Mouse (Mus musculus) neural tube, embryonic 15.5 days (tissue): ENCODE data around the gene Mybphl. TPM values are rescaled to one million over a fixed set of nuclear protein-coding genes. Genes with fewer than 3 reads are reported as not detected.

Experiments used
- ATAC-seq: fragments of 200-750 bp; cut with Nextera tagmentation; 2 replicates; pipeline ENCODE4 v1.8.0; 2017; ENCODE audit warnings: mild to moderate bottlenecking, moderate TSS enrichment, moderate library complexity; ENCODE audit not compliant: low FRiP score
- H3K27ac ChIP-seq: fragments of 300-500 bp; sonication (generic); replicated peaks from 2 replicates; pipeline ENCODE4 v1.5.1; 2015; ENCODE audit warnings: mild to moderate bottlenecking, inconsistent platforms
- H3K27me3 ChIP-seq: fragments of 300-500 bp; sonication (generic); replicated peaks from 2 replicates; pipeline ENCODE4 v1.6.1; 2015; ENCODE audit warnings: inconsistent platforms
- H3K36me3 ChIP-seq: fragments of 300-500 bp; sonication (generic); 2 replicates; pipeline ENCODE4 v1.6.1; 2015; ENCODE audit warnings: inconsistent platforms
- H3K4me1 ChIP-seq: fragments of 300-500 bp; sonication (generic); 2 replicates; pipeline ENCODE4 v1.6.1; 2015; ENCODE audit warnings: inconsistent platforms
- H3K4me2 ChIP-seq: fragments of 300-500 bp; sonication (generic); 2 replicates; pipeline ENCODE4 v1.6.1; 2015; ENCODE audit warnings: inconsistent platforms, mild to moderate bottlenecking, moderate library complexity
- H3K4me3 ChIP-seq: fragments of 300-500 bp; sonication (generic); replicated peaks from 2 replicates; pipeline ENCODE4 v1.5.1; 2015; ENCODE audit warnings: mild to moderate bottlenecking, inconsistent platforms
- H3K9ac ChIP-seq: fragments of 300-500 bp; sonication (generic); replicated peaks from 2 replicates; pipeline ENCODE4 v1.6.1; 2015; ENCODE audit warnings: mild to moderate bottlenecking, inconsistent platforms
- H3K9me3 ChIP-seq: fragments of 300-500 bp; sonication (generic); replicated peaks from 2 replicates; pipeline ENCODE4 v1.6.1; 2016; ENCODE audit warnings: inconsistent platforms
- WGBS: fragments of 180-500 bp; shearing (Covaris S2); methylation state at CpG from one replicate; pipeline ENCODE4 v1.1.7; 2015; ENCODE audit warnings: mixed read lengths; 5-methylcytosine and 5-hydroxymethylcytosine counted together
- polyA plus RNA-seq: library from polyadenylated mRNA; unstranded; fragments of >200 nt; fragmentation: Nextera tagmentation; extraction: Ambion mirVana; gene quantifications from 2 replicates; pipeline ENCODE4 v1.2.1, GENCODE M21; 2015

The Mybphl gene
- 0.15 and 0.19 TPM in 2 replicates for polyA plus RNA-seq

- Histone ChIP-seq H3K4me2 (no peak within 1 kb of the TSS), H3K4me3 (no peak within 1 kb of the TSS), H3K27ac (no peak within 1 kb of the TSS), H3K27me3 (no peaks in the 10 kb centered on the region), H3K4me1 (0 out of 2 replicates have a peak, but pooled peaks cover 7% of the 10 kb centered on the region), H3K9ac (no peak within 1 kb of the TSS), H3K9me3 (no peaks in the 10 kb centered on the region), H3K36me3 (peaks cover 4% of the 10 kb centered on the region; the same call in 1 of the 2 replicates)
- 72% methylated on average over 9 of the region's 9 CpGs for WGBS
- no peak for ATAC-seq
Observed at GRCm38 (mm10) chr3:108364270-108364995, at the start of gene Mybphl. Mybphl (plus strand) TSS chr3:108364911.

GRCm38 (mm10) chr3:108318517-108318916, 46.2 kb upstream of the Mybphl start:
- H3K4me1 ChIP-seq: peaks cover 10% of the 10 kb centered on the region; the same call in 1 of the 2 replicates
- H3K4me3 ChIP-seq: no peak overlapping the region
- H3K27me3 ChIP-seq: no peaks in the 10 kb centered on the region
- no peaks in the 10 kb centered on the region for H3K36me3 ChIP-seq
- no peak overlapping the region for H3K27ac ChIP-seq
- H3K9me3 ChIP-seq: no peaks in the 10 kb centered on the region
- H3K9ac ChIP-seq: no peak overlapping the region
- no peak overlapping the region for H3K4me2 ChIP-seq
- 80% methylated on average over 2 of the region's 2 CpGs for WGBS
- ATAC-seq: no peak

GRCm38 (mm10) chr3:108321671-108322070, 43.0 kb upstream of the Mybphl start:
- H3K4me2 ChIP-seq: no peak overlapping the region
- H3K9ac ChIP-seq: no peak overlapping the region
- no peak overlapping the region for H3K4me3 ChIP-seq
- H3K27ac ChIP-seq: no peak overlapping the region
- H3K9me3 ChIP-seq: no peaks in the 10 kb centered on the region
- H3K27me3 ChIP-seq: no peaks in the 10 kb centered on the region
- 59% methylated on average over 4 of the region's 4 CpGs for WGBS
- ATAC-seq: no peak; the same call in 1 of the 2 replicates
- H3K36me3 ChIP-seq: peaks cover 13% of the 10 kb centered on the region
- peaks cover 5% of the 10 kb centered on the region; the same call in 1 of the 2 replicates for H3K4me1 ChIP-seq

- no peak overlapping the region for H3K4me2 ChIP-seq
- no peak overlapping the region for H3K9ac ChIP-seq
- WGBS: 90% methylated on average over 4 of the region's 4 CpGs
- no peak overlapping the region for H3K4me3 ChIP-seq
- no peaks in the 10 kb centered on the region for H3K27me3 ChIP-seq
- peaks cover 5% of the 10 kb centered on the region; the same call in 1 of the 2 replicates for H3K4me1 ChIP-seq
- no peak for ATAC-seq
- H3K36me3 ChIP-seq: peaks cover 17% of the 10 kb centered on the region
- H3K27ac ChIP-seq: no peak overlapping the region
- H3K9me3 ChIP-seq: no peaks in the 10 kb centered on the region
Observed at GRCm38 (mm10) chr3:108322136-108322535, 42.6 kb upstream of the Mybphl start.

GRCm38 (mm10) chr3:108322962-108323361, 41.7 kb upstream of the Mybphl start:
- Histone ChIP-seq H3K27ac (no peak overlapping the region), H3K9me3 (no peaks in the 10 kb centered on the region), H3K4me2 (no peak overlapping the region), H3K9ac (no peak overlapping the region), H3K36me3 (peaks cover 24% of the 10 kb centered on the region), H3K4me3 (no peak overlapping the region), H3K27me3 (no peaks in the 10 kb centered on the region), H3K4me1 (peaks cover 6% of the 10 kb centered on the region; the same call in 1 of the 2 replicates)
- no peak for ATAC-seq
- WGBS: 74% methylated on average over 3 of the region's 3 CpGs

- peaks cover 12% of the 10 kb centered on the region; the same call in 1 of the 2 replicates for H3K4me1 ChIP-seq
- peaks cover 32% of the 10 kb centered on the region for H3K36me3 ChIP-seq
- H3K9me3 ChIP-seq: no peaks in the 10 kb centered on the region
- H3K27me3 ChIP-seq: no peaks in the 10 kb centered on the region
- no peak overlapping the region for H3K9ac ChIP-seq
- no peak overlapping the region for H3K4me2 ChIP-seq
- no peak for ATAC-seq
- H3K27ac ChIP-seq: no peak overlapping the region
- WGBS: 80% methylated on average over 4 of the region's 4 CpGs
- no peak overlapping the region for H3K4me3 ChIP-seq
Observed at GRCm38 (mm10) chr3:108324837-108325236, 39.9 kb upstream of the Mybphl start.

GRCm38 (mm10) chr3:108325521-108325920, 39.2 kb upstream of the Mybphl start:
- Histone ChIP-seq H3K9me3 (no peaks in the 10 kb centered on the region), H3K9ac (no peak overlapping the region), H3K27ac (no peak overlapping the region), H3K4me3 (no peak overlapping the region), H3K36me3 (peaks cover 33% of the 10 kb centered on the region), H3K4me2 (no peak overlapping the region), H3K27me3 (no peaks in the 10 kb centered on the region), H3K4me1 (peaks cover 12% of the 10 kb centered on the region; the same call in 1 of the 2 replicates)
- ATAC-seq: no peak
- 94% methylated on average over 9 of the region's 9 CpGs for WGBS

GRCm38 (mm10) chr3:108327275-108327674, 37.4 kb upstream of the Mybphl start:
- Histone ChIP-seq H3K27me3 (no peaks in the 10 kb centered on the region), H3K9me3 (no peaks in the 10 kb centered on the region), H3K4me1 (peaks cover 8% of the 10 kb centered on the region; the same call in 1 of the 2 replicates), H3K36me3 (peaks cover 46% of the 10 kb centered on the region), H3K4me2 (no peak overlapping the region), H3K4me3 (no peak overlapping the region), H3K9ac (no peak overlapping the region), H3K27ac (no peak overlapping the region)
- no peak for ATAC-seq
- 95% methylated on average over 8 of the region's 8 CpGs for WGBS

GRCm38 (mm10) chr3:108327916-108328315, 36.8 kb upstream of the Mybphl start:
- H3K9me3 ChIP-seq: no peaks in the 10 kb centered on the region
- H3K4me2 ChIP-seq: no peak overlapping the region
- no peak overlapping the region for H3K9ac ChIP-seq
- H3K4me3 ChIP-seq: no peak overlapping the region
- 0 out of 2 replicates have a peak, but pooled peaks have one; percentile 17 for ATAC-seq
- 67% methylated on average over 3 of the region's 3 CpGs for WGBS
- no peaks in the 10 kb centered on the region for H3K27me3 ChIP-seq
- H3K27ac ChIP-seq: peak overlapping the region; percentile 69
- peaks cover 52% of the 10 kb centered on the region for H3K36me3 ChIP-seq
- peaks cover 8% of the 10 kb centered on the region; the same call in 1 of the 2 replicates for H3K4me1 ChIP-seq

- no peak overlapping the region for H3K4me3 ChIP-seq
- H3K4me1 ChIP-seq: peaks cover 8% of the 10 kb centered on the region; the same call in 1 of the 2 replicates
- H3K9me3 ChIP-seq: no peaks in the 10 kb centered on the region
- WGBS: 52% methylated on average over 9 of the region's 9 CpGs
- H3K36me3 ChIP-seq: peaks cover 57% of the 10 kb centered on the region
- peak; percentile 75; the same call in 1 of the 2 replicates for ATAC-seq
- H3K27ac ChIP-seq: peak overlapping the region; percentile 69
- H3K9ac ChIP-seq: no peak overlapping the region
- H3K27me3 ChIP-seq: no peaks in the 10 kb centered on the region
- no peak overlapping the region for H3K4me2 ChIP-seq
Observed at GRCm38 (mm10) chr3:108328441-108328841, 36.3 kb upstream of the Mybphl start.

GRCm38 (mm10) chr3:108330812-108331211, 33.9 kb upstream of the Mybphl start:
- Histone ChIP-seq H3K9ac (no peak overlapping the region), H3K4me3 (no peak overlapping the region), H3K4me1 (peaks cover 8% of the 10 kb centered on the region; the same call in 1 of the 2 replicates), H3K27ac (no peak overlapping the region), H3K27me3 (no peaks in the 10 kb centered on the region), H3K36me3 (peaks cover 72% of the 10 kb centered on the region), H3K4me2 (no peak overlapping the region), H3K9me3 (no peaks in the 10 kb centered on the region)
- no peak for ATAC-seq
- 96% methylated on average over 6 of the region's 6 CpGs for WGBS

GRCm38 (mm10) chr3:108336878-108337277, 27.8 kb upstream of the Mybphl start:
- Histone ChIP-seq H3K27ac (no peak overlapping the region), H3K4me2 (no peak overlapping the region), H3K9ac (no peak overlapping the region), H3K36me3 (peaks cover 88% of the 10 kb centered on the region), H3K27me3 (no peaks in the 10 kb centered on the region), H3K4me1 (no peaks in the 10 kb centered on the region), H3K9me3 (no peaks in the 10 kb centered on the region), H3K4me3 (no peak overlapping the region)
- WGBS: 95% methylated on average over 5 of the region's 5 CpGs
- ATAC-seq: no peak
